Mouse (Mus musculus): Measurements from ENCODE around the gene Amz1. TPM values are rescaled to one million over a fixed set of nuclear protein-coding genes. Genes with fewer than 3 reads are reported as not detected.

Amz1 gene
- total and polyA plus RNA-seq, 3 experiments = 7.5 to 12.4 (median 8.3) TPM

- TF ChIP-seq MEF2A (IDR thresholded peaks at IDR 0.05; ENCODE audit: borderline replicate concordance, low read depth, low read length) (peak; percentile 59; the same call in 1 of the 2 replicates), TBP (conservative IDR thresholded peaks at IDR 0.05; ENCODE audit: low read depth, low read length) (no peak), POLR2AphosphoS2 (IDR thresholded peaks at IDR 0.05; ENCODE audit: low read depth, low read length) (no peak), E2F4 (IDR thresholded peaks at IDR 0.05; ENCODE audit: insufficient replicate concordance, low read depth, low read length) (no peak), UBTF (IDR thresholded peaks at IDR 0.05; ENCODE audit: low read depth, low read length) (no peak), ELF1 (IDR thresholded peaks at IDR 0.05; ENCODE audit: low read depth, low read length) (peak; percentile 71), PAX5 (IDR thresholded peaks at IDR 0.05; ENCODE audit: low read length) (no peak), ETS1 (conservative IDR thresholded peaks at IDR 0.05; ENCODE audit: low read depth, low read length) (peak; percentile 32; the same call in 1 of the 2 replicates), USF1 (IDR thresholded peaks at IDR 0.05; ENCODE audit: low read depth, low read length) (no peak), MYC (IDR thresholded peaks at IDR 0.05; ENCODE audit: low read depth, low read length) (peak; percentile 74; the same call in 1 of the 2 replicates), GABPA (IDR thresholded peaks at IDR 0.05; ENCODE audit: insufficient replicate concordance, low read depth, low read length) (no peak), CHD1 (IDR thresholded peaks at IDR 0.05; ENCODE audit: low read depth, low read length) (no peak)
Observed at GRCm38 (mm10) chr5:140749062-140749875, 25.3 kb downstream of the Amz1 start (continued).

DNA sequence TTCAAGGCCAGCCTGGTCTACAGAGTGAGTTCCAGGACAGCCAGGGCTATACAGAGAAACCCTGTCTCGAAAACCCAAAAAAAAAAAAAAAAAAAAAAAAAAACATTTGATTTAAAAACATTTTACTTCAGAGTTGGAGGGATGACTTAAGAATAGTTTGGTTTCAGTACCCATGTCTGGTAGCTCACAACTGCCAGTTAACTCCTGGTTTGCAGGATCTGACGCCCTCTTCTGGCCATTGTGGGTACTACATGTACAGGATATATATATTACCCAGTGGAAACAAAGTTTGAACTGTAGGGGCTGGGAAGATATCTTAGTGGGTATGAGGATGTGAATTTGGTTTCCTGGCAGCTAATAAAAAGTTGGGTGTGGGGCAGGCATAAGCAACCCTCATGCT, 27.0 kb downstream of the Amz1 start:
- no peaks in the 10 kb centered on the region for H3K79me2 ChIP-seq (replicated peaks; ENCODE audit: control insufficient read depth, extremely low read depth, insufficient read depth, poor library complexity, severe bottlenecking)
- peaks cover 14% of the 10 kb centered on the region for H3K9me3 ChIP-seq (replicated peaks; ENCODE audit: low read length)
- peaks cover 16 to 33% of the 10 kb centered on the region in 2 experiments for H3K4me1 ChIP-seq (ENCODE audit: control insufficient read depth in 1 of 2, insufficient read depth in 2 of 2)
- in situ Hi-C loops (cut with MboI; ENCODE audit: low pct_ligation_motif_present, low pct_unique_long_range_greater_than_20kb, low sequenced_read_pairs) = no loop called here
- H3K27ac ChIP-seq (ENCODE audit: insufficient read depth, low read depth) = no peak overlapping the region
- H3K9ac ChIP-seq (ENCODE audit: insufficient read depth, low read depth) = no peak overlapping the region
- H3K36me3 ChIP-seq (replicated peaks in 1 of 2; ENCODE audit: control insufficient read depth in 1 of 2, insufficient read depth in 1 of 2, low read length in 1 of 2) = peaks cover 26 to 74% of the 10 kb centered on the region in 2 experiments
- H3K4me3 ChIP-seq (replicated peaks in 1 of 3; ENCODE audit: low read depth in 2 of 3, low read length in 2 of 3, poor library complexity in 1 of 3) = no peak overlapping the region
- DNase-seq (ENCODE audit: extremely low read depth) = peak; percentile 49
- dilution Hi-C loops (cut with MboI; ENCODE audit: extremely low pct_ligation_motif_present, extremely low pct_unique_long_range_greater_than_20kb, low sequenced_read_pairs) = no loop called here
- no peak overlapping the region for H3K4me2 ChIP-seq (ENCODE audit: insufficient read depth, low read depth, poor library complexity, severe bottlenecking)
- H3K27me3 ChIP-seq (replicated peaks) = no peaks in the 10 kb centered on the region
- TF ChIP-seq IRF4 (IDR thresholded peaks at IDR 0.05; ENCODE audit: low read depth, low read length) = no peak
- no peak for TF ChIP-seq KAT2A (IDR thresholded peaks at IDR 0.05; ENCODE audit: insufficient replicate concordance, low read length)
- TF ChIP-seq PAX5 (IDR thresholded peaks at IDR 0.05; ENCODE audit: low read length) = no peak
- no peak for TF ChIP-seq JUN (IDR thresholded peaks at IDR 0.05; ENCODE audit: insufficient read depth, low read depth, low read length)
- no peak for TF ChIP-seq MAFK (IDR thresholded peaks at IDR 0.05; ENCODE audit: insufficient replicate concordance, low read length)
- TF ChIP-seq TBP (conservative IDR thresholded peaks at IDR 0.05; ENCODE audit: low read depth, low read length) = no peak
- TF ChIP-seq CHD1 (IDR thresholded peaks at IDR 0.05; ENCODE audit: low read depth, low read length) = no peak
- TF ChIP-seq CHD2 (IDR thresholded peaks at IDR 0.05; ENCODE audit: low read length) = no peak
- TF ChIP-seq USF2 (conservative IDR thresholded peaks at IDR 0.05; ENCODE audit: low read depth, low read length) = no peak
- peak; percentile 65 for TF ChIP-seq ZNF384 (IDR thresholded peaks at IDR 0.05; ENCODE audit: low read depth, low read length)
- TF ChIP-seq MYC (IDR thresholded peaks at IDR 0.05; ENCODE audit: low read depth, low read length) = no peak
- no peak for TF ChIP-seq GABPA (IDR thresholded peaks at IDR 0.05; ENCODE audit: insufficient replicate concordance, low read depth, low read length)
- no peak for TF ChIP-seq EP300 (IDR thresholded peaks at IDR 0.05; ENCODE audit: low read length)
- no peak for TF ChIP-seq SIN3A (IDR thresholded peaks at IDR 0.05; ENCODE audit: low read length)
- no peak for TF ChIP-seq MAZ (IDR thresholded peaks at IDR 0.05; ENCODE audit: low read depth, low read length)
- no peak for TF ChIP-seq NELFE (IDR thresholded peaks at IDR 0.05; ENCODE audit: low read depth, low read length)
- TF ChIP-seq RAD21 (IDR thresholded peaks at IDR 0.05; ENCODE audit: low read depth, low read length) = peak; percentile 8
- TF ChIP-seq TCF12 (IDR thresholded peaks at IDR 0.05; ENCODE audit: low read depth, low read length) = no peak
- TF ChIP-seq UBTF (IDR thresholded peaks at IDR 0.05; ENCODE audit: low read depth, low read length) = no peak
- no peak for TF ChIP-seq ZC3H11A (IDR thresholded peaks at IDR 0.05; ENCODE audit: low read depth, low read length)
- no peak for TF ChIP-seq ZMIZ1 (IDR thresholded peaks at IDR 0.05; ENCODE audit: low read depth, low read length)
- no peak for TF ChIP-seq BHLHE40 (IDR thresholded peaks at IDR 0.05; ENCODE audit: low read depth, low read length)
- peak; percentile 66 to 80 for TF ChIP-seq CTCF (conservative IDR thresholded peaks at IDR 0.05 in 1 of 2, IDR thresholded peaks at IDR 0.05 in 1 of 2; ENCODE audit: low read depth in 2 of 2, low read length in 2 of 2)
- no peak for TF ChIP-seq RCOR1 (conservative IDR thresholded peaks at IDR 0.05; ENCODE audit: low read depth, low read length)
